Mouse (Mus musculus): ENCODE data around the gene Chga. TPM values are rescaled to one million over a fixed set of nuclear protein-coding genes. Genes with fewer than 3 reads are reported as not detected.

Chga gene
- polyA plus RNA-seq, 1 experiment from 2014 or later, result 9.2 TPM

DNA sequence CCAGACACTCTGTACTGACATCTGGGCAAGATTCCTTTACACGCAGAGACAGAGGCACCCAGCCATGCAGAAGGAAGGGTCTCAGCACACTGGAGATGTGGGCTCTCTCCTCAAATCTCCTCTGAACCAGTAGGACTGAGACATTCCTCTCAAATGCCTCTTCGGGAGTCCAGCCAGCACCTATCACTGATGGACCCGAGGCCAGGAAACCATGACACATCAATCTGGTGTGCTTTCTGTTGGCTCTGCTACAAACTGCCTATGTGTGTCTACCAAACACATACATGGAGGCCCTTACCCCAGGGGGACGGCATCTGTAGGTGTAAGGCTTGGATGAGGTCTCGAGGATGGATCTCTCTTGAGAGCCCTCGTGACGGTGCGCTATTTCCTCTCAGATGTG lies 32.3 kb downstream of the Chga start:
- Histone ChIP-seq H3K9me3 (no peaks in the 10 kb centered on the region), H3K4me1 (no peaks in the 10 kb centered on the region), H3K27me3 (ENCODE audit: poor library complexity, severe bottlenecking) (no peaks in the 10 kb centered on the region), H3K36me3 (replicated peaks) (peaks cover 23% of the 10 kb centered on the region), H3K4me3 (no peak overlapping the region), H3K27ac (no peak overlapping the region)
- no peak for DNase-seq (ENCODE audit: extremely low spot score, low spot score)
- WGBS, result 94% methylated on average over 8 of the region's 8 CpGs

DNA sequence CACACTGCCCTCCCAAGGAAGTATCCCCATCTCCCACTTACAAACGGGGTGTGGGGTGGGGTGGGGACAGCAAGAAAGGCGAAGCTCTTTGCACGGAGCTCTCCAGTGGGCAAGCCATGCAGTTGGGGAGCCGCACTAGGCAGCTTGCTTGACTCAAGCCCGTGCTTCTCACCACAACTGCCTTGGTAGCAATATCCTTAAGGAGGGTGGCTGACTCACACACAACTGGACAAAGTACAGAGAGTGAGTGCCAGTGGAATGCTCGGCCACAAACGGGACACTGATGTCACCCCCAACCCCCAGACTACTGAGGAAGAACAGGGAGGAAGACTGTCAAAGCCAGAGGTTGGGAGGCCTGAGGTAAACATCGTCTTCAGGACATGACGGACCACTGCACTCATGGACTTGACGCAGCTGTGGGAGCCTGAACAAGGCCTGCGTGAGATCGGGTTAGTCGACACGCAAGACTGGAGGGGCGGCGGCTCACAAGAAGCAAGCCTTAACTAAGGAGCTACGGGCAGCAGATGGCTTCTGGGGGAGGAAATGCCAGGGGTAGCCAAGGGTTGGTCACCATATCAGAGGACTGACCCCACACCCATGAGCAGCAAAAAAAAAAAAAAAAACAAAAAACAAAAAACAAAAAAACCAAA lies 36.1 kb downstream of the Chga start:
- 90% methylated on average over 17 of the region's 17 CpGs for WGBS
- H3K27me3 ChIP-seq (ENCODE audit: poor library complexity, severe bottlenecking), result no peaks in the 10 kb centered on the region
- H3K27ac ChIP-seq, result no peak overlapping the region
- H3K4me1 ChIP-seq, result no peaks in the 10 kb centered on the region; the same call in 1 of the 2 replicates
- no peaks in the 10 kb centered on the region for H3K9me3 ChIP-seq
- no peak overlapping the region for H3K4me3 ChIP-seq
- DNase-seq (ENCODE audit: extremely low spot score, low spot score), result no peak
- H3K36me3 ChIP-seq (replicated peaks), result peaks cover 5% of the 10 kb centered on the region

DNA sequence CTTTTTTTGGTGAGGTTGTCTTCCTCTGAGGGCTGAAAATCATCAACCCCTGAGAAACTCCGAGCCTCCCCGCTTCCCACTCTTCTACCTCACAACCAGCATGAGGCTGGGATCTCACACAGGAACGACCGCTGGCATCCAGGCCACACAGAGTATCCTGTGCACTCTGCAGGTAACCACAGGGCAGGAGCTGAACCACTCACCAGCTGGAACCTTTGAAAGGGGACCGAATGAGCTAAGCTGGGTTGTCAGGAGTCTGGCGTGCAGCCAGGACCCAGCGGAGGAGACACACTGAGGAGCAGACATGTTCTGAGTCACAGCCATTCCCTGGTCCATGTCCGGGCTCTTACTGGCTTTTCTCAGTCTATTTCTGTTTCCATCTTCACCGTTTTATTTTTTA lies 38.9 kb downstream of the Chga start:
- Histone ChIP-seq H3K4me1 (no peaks in the 10 kb centered on the region; the same call in 1 of the 2 replicates), H3K36me3 (replicated peaks) (peaks cover 7% of the 10 kb centered on the region), H3K27ac (no peak overlapping the region), H3K4me3 (no peak overlapping the region), H3K27me3 (ENCODE audit: poor library complexity, severe bottlenecking) (no peaks in the 10 kb centered on the region), H3K9me3 (peaks cover 8% of the 10 kb centered on the region; the same call in 1 of the 2 replicates)
- no peak for DNase-seq (ENCODE audit: extremely low spot score, low spot score)
- 77% methylated on average over 9 of the region's 9 CpGs for WGBS

DNA sequence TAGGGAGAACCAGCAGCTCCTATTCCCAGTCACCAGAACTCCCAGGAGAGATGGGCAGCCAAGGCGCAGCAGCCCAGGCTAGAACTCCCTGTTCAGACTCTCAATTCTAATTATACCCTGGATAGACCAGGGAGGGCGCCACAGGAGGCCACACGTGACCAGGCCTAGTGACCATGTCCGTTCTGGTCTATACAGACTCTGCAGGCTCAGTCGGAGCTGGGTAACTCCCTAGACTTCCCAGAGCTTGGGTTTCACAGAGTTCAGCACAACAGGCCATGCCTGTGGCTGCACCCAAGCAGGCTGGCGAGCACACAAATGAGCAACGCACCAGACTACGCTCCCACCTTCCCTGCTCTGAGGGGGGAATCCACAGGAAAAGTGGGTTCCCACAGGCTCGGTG lies 39.9 kb downstream of the Chga start:
- Histone ChIP-seq H3K27ac (peak overlapping the region; percentile 20; the same call in 1 of the 2 replicates), H3K4me3 (no peak overlapping the region), H3K36me3 (replicated peaks) (peaks cover 9% of the 10 kb centered on the region), H3K9me3 (peaks cover 10% of the 10 kb centered on the region; the same call in 1 of the 2 replicates), H3K4me1 (no peaks in the 10 kb centered on the region; the same call in 1 of the 2 replicates), H3K27me3 (ENCODE audit: poor library complexity, severe bottlenecking) (no peaks in the 10 kb centered on the region)
- DNase-seq (ENCODE audit: extremely low spot score, low spot score), result no peak
- 75% methylated on average over 9 of the region's 9 CpGs for WGBS

DNA sequence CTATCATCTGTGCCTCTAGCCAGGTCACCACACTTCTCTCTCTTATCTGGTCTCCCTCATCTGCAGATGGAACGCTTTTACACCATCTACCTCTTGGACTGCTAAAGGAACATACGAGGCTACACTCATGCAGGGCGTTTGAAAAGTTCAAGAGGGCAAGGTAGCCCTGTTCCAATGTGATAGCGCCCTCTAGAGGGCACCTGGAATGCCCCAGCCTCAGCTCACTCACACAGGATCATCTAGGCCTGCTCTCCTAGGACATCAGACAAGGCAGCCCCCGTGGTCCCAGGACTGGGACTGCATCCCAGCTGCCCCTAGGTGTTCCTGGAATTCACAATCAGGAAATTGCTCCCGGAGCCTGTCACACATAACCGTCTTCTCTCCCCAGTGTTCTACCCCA lies 41.6 kb downstream of the Chga start:
- no peaks in the 10 kb centered on the region for H3K27me3 ChIP-seq (ENCODE audit: poor library complexity, severe bottlenecking)
- peaks cover 17% of the 10 kb centered on the region for H3K4me1 ChIP-seq
- 83% methylated on average over 7 of the region's 7 CpGs for WGBS
- H3K4me3 ChIP-seq, result no peak overlapping the region
- peaks cover 9% of the 10 kb centered on the region for H3K36me3 ChIP-seq (replicated peaks)
- no peak overlapping the region for H3K27ac ChIP-seq
- peaks cover 10% of the 10 kb centered on the region; the same call in 1 of the 2 replicates for H3K9me3 ChIP-seq
- DNase-seq (ENCODE audit: extremely low spot score, low spot score), result no peak

DNA sequence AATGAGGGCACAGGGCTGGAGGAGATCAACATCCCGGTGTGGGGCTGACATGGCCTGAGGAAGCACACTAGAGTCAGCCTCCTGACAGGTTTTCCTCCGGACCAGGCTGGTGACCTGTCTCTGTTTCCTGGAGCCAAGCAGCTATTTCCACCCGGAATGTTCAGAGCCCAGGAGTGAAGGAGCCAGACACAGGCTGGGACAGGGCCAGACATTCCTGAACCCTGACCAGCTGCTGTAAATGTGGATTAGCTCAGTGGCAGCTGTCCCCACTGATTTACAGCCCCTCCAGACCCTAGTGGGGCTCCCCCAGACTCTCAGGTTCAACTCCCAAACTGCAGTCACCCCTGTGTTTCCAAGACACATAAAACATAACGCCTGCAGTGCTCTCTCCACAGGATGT lies 42.7 kb downstream of the Chga start:
- Histone ChIP-seq H3K36me3 (replicated peaks) (peaks cover 9% of the 10 kb centered on the region), H3K9me3 (peaks cover 10% of the 10 kb centered on the region; the same call in 1 of the 2 replicates), H3K4me3 (no peak overlapping the region), H3K27me3 (ENCODE audit: poor library complexity, severe bottlenecking) (no peaks in the 10 kb centered on the region), H3K27ac (no peak overlapping the region), H3K4me1 (peaks cover 27% of the 10 kb centered on the region)
- 79% methylated on average over 4 of the region's 4 CpGs for WGBS
- no peak for DNase-seq (ENCODE audit: extremely low spot score, low spot score)

DNA sequence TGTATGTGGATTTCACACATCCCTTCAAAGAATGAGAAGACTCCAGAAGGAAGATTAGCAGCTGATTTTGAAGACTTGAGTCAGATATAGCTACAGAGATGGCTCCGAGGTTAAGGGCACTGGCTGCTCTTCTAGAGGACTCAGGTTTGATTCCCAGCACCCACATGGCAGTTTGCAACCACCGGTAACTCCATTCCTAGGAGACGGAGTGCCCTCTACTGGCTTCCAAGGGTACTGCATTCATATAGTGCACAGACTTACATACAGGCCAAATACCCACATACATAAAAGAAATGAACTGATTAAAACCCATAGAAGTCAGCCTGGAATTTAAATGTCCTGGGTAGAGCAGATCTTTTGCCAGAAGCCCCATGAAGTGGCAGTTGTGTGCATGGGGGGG lies 43.8 kb downstream of the Chga start:
- Histone ChIP-seq H3K4me1 (peaks cover 32% of the 10 kb centered on the region), H3K9me3 (peaks cover 10% of the 10 kb centered on the region; the same call in 1 of the 2 replicates), H3K4me3 (no peak overlapping the region), H3K36me3 (replicated peaks) (peaks cover 9% of the 10 kb centered on the region), H3K27ac (no peak overlapping the region), H3K27me3 (ENCODE audit: poor library complexity, severe bottlenecking) (no peaks in the 10 kb centered on the region)
- 96% methylated on average over 3 of the region's 3 CpGs for WGBS
- no peak for DNase-seq (ENCODE audit: extremely low spot score, low spot score)

DNA sequence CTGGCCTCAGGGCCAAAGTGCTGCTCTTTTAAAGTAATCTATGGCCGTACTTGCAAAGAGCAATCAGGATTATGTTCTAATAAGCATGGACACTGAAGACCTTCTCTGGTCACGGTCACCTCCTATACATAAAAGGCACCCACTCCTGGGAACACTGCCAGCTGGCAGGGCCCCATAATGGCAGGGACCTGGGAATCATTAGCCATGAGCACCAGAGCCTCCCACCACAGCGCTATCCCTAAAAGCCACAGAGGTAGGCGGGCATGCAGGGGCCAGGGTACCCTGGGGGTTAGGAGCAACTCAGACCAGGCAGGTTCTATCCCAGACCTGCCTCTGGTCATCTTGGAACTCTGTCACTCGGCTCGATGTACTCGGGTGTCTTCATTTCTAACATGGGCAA lies 45.0 kb downstream of the Chga start:
- Histone ChIP-seq H3K27ac (no peak overlapping the region), H3K27me3 (ENCODE audit: poor library complexity, severe bottlenecking) (no peaks in the 10 kb centered on the region), H3K4me3 (no peak overlapping the region), H3K36me3 (replicated peaks) (peaks cover 16% of the 10 kb centered on the region), H3K4me1 (peaks cover 32% of the 10 kb centered on the region), H3K9me3 (peaks cover 10% of the 10 kb centered on the region; the same call in 1 of the 2 replicates)
- DNase-seq (ENCODE audit: extremely low spot score, low spot score), result no peak
- WGBS, result 89% methylated on average over 7 of the region's 7 CpGs

DNA sequence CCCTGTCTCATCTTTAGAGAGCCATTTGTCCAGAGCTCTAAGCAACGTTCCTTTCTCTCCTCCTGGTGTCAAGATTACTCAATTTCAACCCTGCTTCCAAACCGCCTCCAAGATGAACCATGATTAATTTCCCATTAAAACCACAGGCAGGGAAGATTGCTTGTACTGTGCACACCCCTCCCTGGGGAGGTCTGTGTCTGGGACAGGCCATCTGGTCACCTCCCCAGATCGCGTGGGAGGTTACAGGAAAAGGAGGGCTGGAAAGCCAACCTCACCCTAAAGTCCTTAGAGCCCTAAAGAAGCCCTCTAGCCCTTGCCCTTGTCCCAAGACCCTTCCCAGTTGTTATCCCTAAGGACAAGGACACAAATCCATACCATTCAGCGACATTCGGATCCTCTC lies 45.6 kb downstream of the Chga start:
- Histone ChIP-seq H3K36me3 (replicated peaks) (peaks cover 16% of the 10 kb centered on the region), H3K4me1 (peaks cover 32% of the 10 kb centered on the region), H3K27ac (no peak overlapping the region), H3K9me3 (peaks cover 10% of the 10 kb centered on the region; the same call in 1 of the 2 replicates), H3K27me3 (ENCODE audit: poor library complexity, severe bottlenecking) (no peaks in the 10 kb centered on the region), H3K4me3 (no peak overlapping the region)
- 84% methylated on average over 6 of the region's 6 CpGs for WGBS
- no peak for DNase-seq (ENCODE audit: extremely low spot score, low spot score)

DNA sequence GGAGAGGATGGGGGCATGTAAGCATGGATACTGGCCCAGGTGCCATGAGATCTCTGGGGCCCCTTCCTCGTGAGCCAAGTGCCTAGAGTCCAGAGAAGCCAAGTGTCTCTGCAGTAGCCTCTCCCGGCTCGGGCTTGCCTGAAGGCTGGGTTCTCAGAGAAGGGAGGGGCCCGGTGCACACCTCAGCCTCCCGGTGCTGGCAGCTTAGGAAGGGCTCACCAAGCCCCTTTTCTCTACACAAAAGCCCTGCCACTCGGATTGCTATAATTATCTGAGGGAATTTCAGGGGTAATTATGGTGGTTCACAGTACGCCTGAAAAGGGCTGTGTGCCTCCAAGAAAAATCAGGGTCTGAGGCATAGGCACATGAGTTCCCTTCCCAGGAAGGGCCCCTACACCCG lies 47.1 kb downstream of the Chga start:
- Histone ChIP-seq H3K27me3 (ENCODE audit: poor library complexity, severe bottlenecking) (no peaks in the 10 kb centered on the region), H3K27ac (peak overlapping the region; percentile 73), H3K36me3 (replicated peaks) (peaks cover 16% of the 10 kb centered on the region), H3K4me1 (peaks cover 32% of the 10 kb centered on the region), H3K9me3 (peaks cover 10% of the 10 kb centered on the region; the same call in 1 of the 2 replicates), H3K4me3 (no peak overlapping the region)
- WGBS, result 18% methylated on average over 8 of the region's 8 CpGs
- DNase-seq (ENCODE audit: extremely low spot score, low spot score), result no peak

DNA sequence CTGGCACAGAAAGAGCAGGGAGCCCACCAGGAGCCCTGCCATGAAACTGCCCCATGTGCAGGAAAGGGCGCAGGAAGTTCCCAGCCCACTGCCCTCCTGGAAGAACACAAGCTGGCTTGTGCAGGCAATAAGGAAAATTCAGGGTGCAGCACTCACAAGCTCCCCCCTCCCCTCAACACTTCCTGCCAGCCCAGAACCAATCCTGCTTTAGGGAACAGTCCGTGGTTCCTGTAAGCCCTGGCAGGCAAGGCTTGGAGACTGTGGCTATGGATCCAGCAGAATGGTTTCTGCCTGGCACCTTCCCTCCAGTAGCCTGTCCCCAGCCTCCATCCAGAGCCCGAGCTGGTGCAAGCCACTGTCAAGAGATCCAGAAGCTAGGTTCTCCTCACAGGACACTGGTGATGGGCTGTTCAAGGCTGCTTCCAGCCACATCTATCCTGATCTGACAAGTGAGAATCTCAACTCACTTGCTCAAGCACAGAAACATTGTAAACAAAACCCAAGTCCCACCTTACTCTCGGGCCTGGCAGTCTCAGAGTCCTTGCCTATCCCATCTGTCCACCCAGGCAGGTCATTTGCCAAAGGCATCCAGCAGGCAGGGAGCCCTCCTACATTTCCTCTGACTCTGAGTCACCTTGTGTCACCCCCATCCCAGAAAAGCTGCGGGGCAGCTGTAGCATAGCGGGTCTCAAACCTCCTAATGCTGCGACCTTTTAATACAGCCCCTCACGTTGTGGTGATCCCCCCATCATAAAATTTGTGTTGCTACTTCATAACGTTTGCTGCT lies 47.7 kb downstream of the Chga start:
- no peak for DNase-seq (ENCODE audit: extremely low spot score, low spot score)
- peak overlapping the region; percentile 73 for H3K27ac ChIP-seq
- no peak overlapping the region for H3K4me3 ChIP-seq
- H3K27me3 ChIP-seq (ENCODE audit: poor library complexity, severe bottlenecking), result no peaks in the 10 kb centered on the region
- peaks cover 32% of the 10 kb centered on the region for H3K4me1 ChIP-seq
- WGBS, result 73% methylated on average over 9 of the region's 9 CpGs
- peaks cover 10% of the 10 kb centered on the region; the same call in 1 of the 2 replicates for H3K9me3 ChIP-seq
- peaks cover 16% of the 10 kb centered on the region for H3K36me3 ChIP-seq (replicated peaks)

DNA sequence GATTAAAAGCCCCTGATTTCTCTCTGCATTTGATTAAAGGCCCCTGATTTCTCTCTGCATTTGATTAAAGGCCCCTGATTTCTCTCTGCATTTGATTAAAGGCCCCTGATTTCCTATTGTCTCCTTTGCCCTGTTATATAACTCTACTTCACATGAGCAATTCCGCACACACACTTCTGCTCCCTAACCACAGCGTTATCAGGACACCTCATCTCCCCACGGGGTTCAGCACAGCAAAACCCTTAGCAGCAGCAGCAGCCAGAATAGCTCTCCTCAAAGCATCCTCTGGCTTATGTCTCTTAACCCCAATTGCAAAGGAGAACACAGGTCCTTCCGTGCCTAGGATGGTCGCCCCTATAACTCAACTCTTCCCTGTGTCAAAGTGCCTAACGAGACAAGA lies 50.8 kb downstream of the Chga start:
- WGBS, result 91% methylated on average over 6 of the region's 6 CpGs
- DNase-seq (ENCODE audit: extremely low spot score, low spot score), result no peak
- Histone ChIP-seq H3K9me3 (no peaks in the 10 kb centered on the region), H3K27me3 (ENCODE audit: poor library complexity, severe bottlenecking) (no peaks in the 10 kb centered on the region), H3K36me3 (replicated peaks) (peaks cover 12% of the 10 kb centered on the region), H3K4me3 (no peak overlapping the region), H3K4me1 (peaks cover 30% of the 10 kb centered on the region), H3K27ac (no peak overlapping the region)

DNA sequence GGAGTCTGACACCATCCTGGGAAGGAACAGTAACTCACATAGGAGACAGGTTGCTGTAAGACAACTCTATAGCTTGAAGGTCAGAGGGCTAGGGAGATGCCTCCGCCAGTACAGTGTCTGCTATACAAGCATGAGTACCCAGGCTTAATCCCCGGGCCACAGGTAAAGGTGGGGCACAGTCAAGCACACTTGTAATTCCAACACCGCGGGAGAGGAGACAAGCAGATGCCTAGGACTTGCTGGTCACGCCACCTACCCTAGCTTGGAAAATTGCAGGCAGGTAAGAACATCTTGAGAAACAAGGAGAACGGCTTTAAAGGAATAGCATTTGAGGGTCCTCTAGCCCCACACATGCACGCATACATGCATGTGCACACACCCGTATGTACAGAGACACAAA lies 52.3 kb downstream of the Chga start:
- Histone ChIP-seq H3K9me3 (no peaks in the 10 kb centered on the region), H3K27ac (no peak overlapping the region), H3K4me1 (peaks cover 15% of the 10 kb centered on the region), H3K4me3 (no peak overlapping the region), H3K36me3 (replicated peaks) (peaks cover 12% of the 10 kb centered on the region), H3K27me3 (ENCODE audit: poor library complexity, severe bottlenecking) (no peaks in the 10 kb centered on the region)
- DNase-seq (ENCODE audit: extremely low spot score, low spot score), result no peak
- 93% methylated on average over 8 of the region's 8 CpGs for WGBS
